Mouse (Mus musculus) gastrocnemius, postnatal 14 days (tissue): ENCODE results near the gene Smc6. TPM values are rescaled to one million over a fixed set of nuclear protein-coding genes. Genes with fewer than 3 reads are reported as not detected.

Experiments
- DNase-seq: peaks from one replicate; pipeline ENCODE4 v3.0.0; 2021; ENCODE audit warnings: mixed read lengths
- intact Hi-C: fragments of 180-260 bp; cut with DNase I; formaldehyde crosslinking; loops from one replicate; pipeline ENCODE4 v1.15.1; 2025; ENCODE audit warnings: low total_unique reads
- microRNA-seq, 2 experiments: library from miRNA; unstranded; fragments of <30 nt; microRNA quantifications; one replicate each; pipeline ENCODE4 v1.2.0; 2021
- total RNA-seq, 2 experiments: library from RNA; stranded (reverse); gene quantifications; 2 replicates each; pipeline ENCODE4 v1.2.3; 2021

Gene Smc6
- total RNA-seq, 2 experiments from 2014 or later, result 30.4 to 36.0 TPM

GRCm38 (mm10) chr12:11367099-11367765, 101.5 kb downstream of the Smc6 start:
- intact Hi-C loops, result no loop called here
- DNase-seq, result no peak

Small RNA genes within 50 kb of the gene (microRNA-seq; reads per million reads assigned to microRNA genes)
- gene Mir7675, result 0 to 0.32 reads per million in 2 experiments

Other genes with a start within 250 kb of the Smc6 start
- gene Kcns3, start 114.8 kb upstream of the Smc6 start, total RNA-seq, result 1 to 10 TPM in 1 of 2 experiments, under 1 TPM in 1; 0.82 to 1.0 TPM
- not detected for gene Msgn1, start 56.9 kb upstream of the Smc6 start, total RNA-seq
- 1 to 10 TPM; 2.5 TPM for gene Gen1, start 85 bp upstream of the Smc6 start, total RNA-seq
- under 1 TPM in 1 of 2 experiments, not detected in 1; 0.11 TPM for gene Vsnl1, start 170.7 kb downstream of the Smc6 start, total RNA-seq
- gene Rad51ap2, start 190.2 kb downstream of the Smc6 start, total RNA-seq, result not detected